In genomic region chr4:117254017-117254627, GRCm38 (mm10) we compare ENCODE assay signal across 17 mouse cellular contexts. TPM values are rescaled to one million over a fixed set of nuclear protein-coding genes. Genes with fewer than 3 reads are reported as not detected.
DNase-seq lines count a peak whose midpoint lies in the region; ATAC-seq and TF ChIP-seq lines count a peak whose summit lies in the region.
"Had no signal": no experiment of that assay in that cellular context is flagged by ENCODE, and none has a peak within 500 bp of the region (broad histone marks: within the 10 kb centered on the region; RNA-seq: fewer than 3 reads in every experiment).

No protein-coding gene starts in this region.

- TF ChIP-seq CTCF in kidney, postnatal 0 days (IDR thresholded peaks at IDR 0.05; ENCODE audit: low read depth), result no peak

- no peaks in the 10 kb centered on the region for H3K36me3 ChIP-seq in kidney, postnatal 0 days (ENCODE audit: insufficient read depth, low read length)
- H3K36me3 ChIP-seq: hindbrain, embryonic 15.5 days; limb, embryonic 13.5 days had no signal

- 0 out of 2 replicates have a peak overlapping the region, but pooled peaks have one; percentile 23 for H3K9ac ChIP-seq in kidney, postnatal 0 days (ENCODE audit: low read depth, low read length)
- H3K9ac ChIP-seq: forebrain, embryonic 13.5 days; hindbrain, embryonic 15.5 days; limb, embryonic 13.5 days; lung, embryonic 14.5 days had no signal

- DNase-seq in heart, adult 18-20 months, result peak; percentile 40 to 45
- DNase-seq in heart, adult 9 months (ENCODE audit: low spot score in 2 of 2), result no peak
- DNase-seq in kidney, postnatal 0 days (ENCODE audit: low spot score), result no peak
- DNase-seq in kidney, postnatal 10 days, result no peak
- peak; percentile 33 for DNase-seq in NIH3T3 (ENCODE audit: low read depth)
- DNase-seq in natural killer cell, adult 2 months (ENCODE audit: low spot score in 2 of 2), result no peak
- DNase-seq in gastrocnemius, postnatal 25 days, result no peak
- DNase-seq: B cell, adult 2 months; cerebellum, adult 8-10 months; lung, embryonic 14.5 days; right cerebral cortex, adult 18-20 months; spleen, adult 18-20 months had no signal

- no peak overlapping the region for H3K27ac ChIP-seq in kidney, postnatal 0 days
- H3K27ac ChIP-seq: forebrain, embryonic 13.5 days; hindbrain, embryonic 15.5 days; limb, embryonic 13.5 days had no signal

- H3K4me3 ChIP-seq in kidney, postnatal 0 days (replicated peaks; ENCODE audit: low read depth, low read length), result no peak overlapping the region
- H3K4me3 ChIP-seq: forebrain, embryonic 13.5 days; hindbrain, embryonic 15.5 days; limb, embryonic 13.5 days had no signal

- 0 out of 2 replicates have a peak, but pooled peaks cover 7% of the 10 kb centered on the region for H3K4me1 ChIP-seq in kidney, postnatal 0 days (replicated peaks; ENCODE audit: insufficient read depth, low read length)

- H3K4me2 ChIP-seq in kidney, postnatal 0 days (ENCODE audit: low read length), result no peak overlapping the region
- H3K4me2 ChIP-seq: forebrain, embryonic 13.5 days; hindbrain, embryonic 15.5 days; limb, embryonic 13.5 days; lung, embryonic 14.5 days had no signal

- 66% methylated on average over 5 of the region's 5 CpGs for WGBS in kidney, postnatal 0 days

- ATAC-seq in kidney, postnatal 0 days (replicated peaks; ENCODE audit: low FRiP score, low read depth), result no peak
- ATAC-seq in megakaryocyte, adult 5-6 weeks (ENCODE audit: poor library complexity, severe bottlenecking), result peak; percentile 48
- ATAC-seq: forebrain, embryonic 13.5 days had no signal

- H3K27me3 ChIP-seq in kidney, postnatal 0 days (ENCODE audit: insufficient read depth, low read length), result no peaks in the 10 kb centered on the region
- H3K27me3 ChIP-seq: forebrain, embryonic 13.5 days; hindbrain, embryonic 15.5 days; limb, embryonic 13.5 days had no signal

- H3K9me3 ChIP-seq in kidney, postnatal 0 days (replicated peaks; ENCODE audit: low read length), result no peaks in the 10 kb centered on the region
- H3K9me3 ChIP-seq: forebrain, embryonic 13.5 days; hindbrain, embryonic 15.5 days; limb, embryonic 13.5 days had no signal

RNA-seq across cellular contexts. Expression of gene Armh1, which starts 2.2 kb away (rescaled TPM):
- under 1 TPM in 1 of 2 experiments, not detected in 1; 0.15 TPM for total RNA-seq in heart, adult 18-20 months (2021)
- polyA plus RNA-seq in kidney, postnatal 0 days (2015; fragmentation: Nextera tagmentation; extraction: Ambion mirVana), result 0.18 and 0.59 TPM in 2 replicates
- total RNA-seq in megakaryocyte, adult 5-6 weeks (2015), result 0.36 TPM in 1 of 2 replicates, not detected in the other
- not detected in 2 replicates for total RNA-seq in megakaryocyte, adult 5-6 weeks (2017)
- not detected for total RNA-seq in gastrocnemius, postnatal 25 days (2021)
- total RNA-seq: gastrocnemius, postnatal 4 days had no signal

RNA-seq across cellular contexts. Expression of gene Tmem53, which starts 2.4 kb away (rescaled TPM):
- 10 to 100 TPM; 24.8 to 35.7 TPM for total RNA-seq in heart, adult 18-20 months (2021)
- 34.4 and 40.5 TPM in 2 replicates for polyA plus RNA-seq in kidney, postnatal 0 days (2015; fragmentation: Nextera tagmentation; extraction: Ambion mirVana)
- 0.36 and 1.5 TPM in 2 replicates for total RNA-seq in megakaryocyte, adult 5-6 weeks (2015)
- total RNA-seq in megakaryocyte, adult 5-6 weeks (2017), result 0.33 and 1.1 TPM in 2 replicates
- total RNA-seq in gastrocnemius, postnatal 25 days (2021), result 1 to 10 TPM; 3.4 to 6.6 TPM

Comparison
In these comparisons a context has a peak if more than half of its experiments do, and no peak if none do; other contexts are left out.
1. DNase-seq: peak in heart, adult 18-20 months (2 of 2) and NIH3T3 (single experiment); none in heart, adult 9 months (0 of 2), kidney, postnatal 0 days (single experiment), kidney, postnatal 10 days (single experiment), natural killer cell, adult 2 months (0 of 2) and gastrocnemius, postnatal 25 days (single experiment).